Mouse (Mus musculus): ENCODE data around the gene Edc3.

GRCm38 (mm10) chr9:57712194-57712593 is 3.9 kb downstream of the Edc3 start:
- TF ChIP-seq CTCF (IDR thresholded peaks at IDR 0.05; ENCODE audit: control insufficient read depth, insufficient read depth, insufficient replicate concordance, low read depth, low read length) (peak; percentile 8; the same call in 1 of the 2 replicates), POLR2A (IDR thresholded peaks at IDR 0.05; ENCODE audit: control insufficient read depth, low read depth, low read length) (no peak)

Data from testis, adult 2 months (tissue).